Mouse (Mus musculus) duodenum, adult 2 months (tissue): ENCODE measurements around the gene Gm8271. TPM values are rescaled to one million over a fixed set of nuclear protein-coding genes. Genes with fewer than 3 reads are reported as not detected.

ENCODE experiments used
- polyA plus RNA-seq: library from polyadenylated mRNA; depleted of rRNA; stranded (reverse); fragments of >200 nt; gene quantifications from 2 replicates; pipeline ENCODE4 v1.2.3, GENCODE M21; 2012; ENCODE audit warnings: low replicate concordance; rRNA removed

Gene Gm8271
- not detected in 2 replicates for polyA plus RNA-seq

DNA sequence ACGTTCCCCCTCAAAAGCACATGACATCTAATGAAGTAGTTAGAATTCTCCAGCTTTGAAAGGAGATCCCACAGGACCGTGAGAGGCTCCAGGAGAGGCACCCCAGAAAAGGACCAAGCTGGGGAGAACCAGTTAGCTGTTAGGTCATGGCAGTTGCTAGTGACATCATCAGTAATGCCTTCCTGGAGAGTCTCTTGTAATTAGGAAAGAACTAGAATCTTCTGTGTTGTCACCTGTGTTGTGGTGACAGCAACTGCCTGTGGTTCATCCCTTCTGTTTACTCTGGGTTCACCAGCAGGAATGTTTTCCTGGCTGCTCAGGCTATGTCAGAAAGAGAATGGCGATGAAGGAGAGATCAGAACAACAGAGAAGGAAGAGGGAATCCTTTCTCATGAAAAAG lies at the start of gene Gm8271:
Gm8271 (plus strand) TSS at position 301 of the 400 bp plus-strand sequence.

GRCm38 (mm10) chr14:5164235-5164634 lies 21.4 kb upstream of the Gm8271 start, which contains the start of gene Gm3317:
TSS of gene Gm3317 (plus strand) at chr14:5164535.

Other genes starting within 250 kb of the Gm8271 start
- not detected in 2 replicates for gene Gm8297, start 201.9 kb upstream of the Gm8271 start, polyA plus RNA-seq
- not detected in 2 replicates for gene Gm3298, start 169.9 kb upstream of the Gm8271 start, polyA plus RNA-seq
- gene 4930555G01Rik, start 135.2 kb upstream of the Gm8271 start, polyA plus RNA-seq: not detected in 2 replicates
- not detected in 2 replicates for gene Gm8281, start 114.8 kb upstream of the Gm8271 start, polyA plus RNA-seq
- gene Gm8279, start 54.3 kb upstream of the Gm8271 start, polyA plus RNA-seq: not detected in 2 replicates
- gene Gm3317, start 21.3 kb upstream of the Gm8271 start, polyA plus RNA-seq: not detected in 2 replicates
- gene Gm3526, start 74.8 kb downstream of the Gm8271 start, polyA plus RNA-seq: not detected in 2 replicates
- gene Gm3542, start 149.1 kb downstream of the Gm8271 start, polyA plus RNA-seq: not detected in 2 replicates
- gene Gm3500, start 203.3 kb downstream of the Gm8271 start, polyA plus RNA-seq: not detected in 2 replicates